Mouse (Mus musculus): ENCODE results near the gene Zbtb16. TPM values are rescaled to one million over a fixed set of nuclear protein-coding genes. Genes with fewer than 3 reads are reported as not detected.

Gene Zbtb16
- polyA plus RNA-seq, 1 experiment, result 1.2 TPM

DNA sequence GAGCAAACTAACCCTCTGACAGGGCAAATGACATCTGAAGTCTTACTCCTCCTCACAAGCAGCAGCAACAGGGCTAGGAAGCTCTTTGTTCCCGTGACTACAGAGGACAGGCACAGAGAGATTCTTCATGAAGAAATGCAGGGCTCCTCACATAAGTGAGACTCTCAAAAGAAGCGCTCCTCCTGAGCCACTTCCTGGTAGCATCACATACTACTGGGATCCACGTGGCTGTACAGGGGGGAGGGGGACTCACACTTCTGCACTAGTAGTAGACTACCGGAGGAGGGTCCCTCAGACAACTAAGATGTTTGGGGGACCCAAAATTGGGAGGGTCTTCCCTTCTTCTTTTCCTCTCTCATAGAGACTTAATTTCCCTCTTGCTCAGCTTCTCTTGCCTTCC, 139.7 kb downstream of the Zbtb16 start:
- no peak for DNase-seq (ENCODE audit: low read depth, low spot score)
- 81% methylated on average over 4 of the region's 4 CpGs for WGBS

DNA sequence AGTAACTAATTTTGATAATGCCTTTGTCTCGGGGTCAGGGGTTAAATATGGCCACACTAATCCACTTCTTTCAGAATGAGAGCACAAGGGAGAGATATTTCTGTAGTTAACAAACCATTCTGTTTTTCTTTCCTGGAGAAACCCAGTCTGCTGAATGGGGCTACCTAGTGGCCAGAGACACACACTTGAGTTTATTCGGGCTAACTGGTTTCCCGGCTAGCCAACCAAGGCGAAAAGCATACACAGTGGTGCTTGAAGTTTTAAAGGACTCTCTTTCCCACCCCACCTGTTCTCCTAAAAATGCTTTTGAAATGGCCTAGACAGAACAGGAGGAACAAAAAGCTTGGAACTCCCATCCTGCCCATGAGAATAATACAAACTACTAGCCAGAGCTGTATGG, 140.2 kb downstream of the Zbtb16 start:
- WGBS, result 94% methylated on average over 4 of the region's 4 CpGs
- no peak for DNase-seq (ENCODE audit: low read depth, low spot score)

DNA sequence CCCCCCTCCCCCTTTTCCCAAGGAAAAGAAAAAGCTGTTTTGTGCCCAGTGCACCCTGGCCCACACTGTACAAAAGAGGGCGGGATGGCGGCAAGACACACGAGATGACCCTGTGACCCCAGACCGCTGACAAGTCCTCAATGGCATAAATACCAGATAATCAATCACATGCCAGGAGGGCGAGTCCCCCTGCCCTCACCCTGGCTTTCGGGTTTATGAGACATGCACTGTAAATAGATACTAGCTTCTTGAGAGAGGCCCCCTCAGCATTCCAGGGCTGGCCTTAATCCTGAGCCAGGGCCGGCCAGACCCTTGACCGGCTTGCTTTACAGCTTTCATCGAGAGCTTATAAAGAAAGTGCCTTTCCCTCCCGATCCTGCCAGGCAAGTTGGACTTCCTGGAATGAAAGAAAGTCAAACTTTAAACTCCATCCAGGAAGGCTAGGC, 141.4 kb downstream of the Zbtb16 start:
- peak; percentile 70 for DNase-seq (ENCODE audit: low read depth, low spot score)
- 19% methylated on average over 10 of the region's 10 CpGs for whole genome bisulfite sequencing

DNA sequence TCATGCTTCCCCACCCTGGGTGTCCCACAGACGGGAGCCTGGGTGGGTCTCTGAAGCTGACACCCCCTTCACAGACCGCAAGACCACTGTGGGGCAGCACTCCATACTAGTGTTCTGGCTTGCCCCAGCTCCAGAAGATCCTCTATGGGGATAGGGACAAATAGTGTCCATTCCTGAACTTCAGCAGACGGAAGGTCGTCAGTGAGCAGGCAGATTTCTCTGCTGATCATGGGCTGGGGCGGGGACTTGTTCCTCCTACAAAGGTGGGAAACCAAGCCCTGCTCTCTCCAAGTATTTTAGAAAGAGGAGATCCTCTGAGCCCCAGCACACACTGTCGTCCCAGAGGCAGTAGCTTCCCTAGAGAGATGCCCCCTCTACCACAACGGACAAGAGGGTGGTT, 142.3 kb downstream of the Zbtb16 start:
- 88% methylated on average over 7 of the region's 7 CpGs for WGBS

DNA sequence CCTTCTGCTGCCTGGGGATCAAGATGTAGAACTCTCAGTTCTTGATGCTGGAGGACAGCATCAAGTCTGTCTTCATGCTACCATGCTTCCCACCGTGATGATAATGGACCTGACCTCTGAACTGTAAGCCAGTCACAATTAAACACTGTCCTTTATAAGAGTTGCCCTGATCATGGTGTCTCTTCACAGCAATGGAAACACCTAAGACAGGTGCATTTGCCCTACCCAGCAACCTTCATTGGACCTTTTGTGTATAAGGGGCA, 146.4 kb downstream of the Zbtb16 start:
- WGBS, result 64% methylated on average over 1 of the region's 1 CpGs
- DNase-seq (ENCODE audit: low read depth, low spot score), result no peak

More for the DNA sequence above, 142.3 kb downstream of the Zbtb16 start:
- DNase-seq (ENCODE audit: low read depth, low spot score), result no peak

DNA sequence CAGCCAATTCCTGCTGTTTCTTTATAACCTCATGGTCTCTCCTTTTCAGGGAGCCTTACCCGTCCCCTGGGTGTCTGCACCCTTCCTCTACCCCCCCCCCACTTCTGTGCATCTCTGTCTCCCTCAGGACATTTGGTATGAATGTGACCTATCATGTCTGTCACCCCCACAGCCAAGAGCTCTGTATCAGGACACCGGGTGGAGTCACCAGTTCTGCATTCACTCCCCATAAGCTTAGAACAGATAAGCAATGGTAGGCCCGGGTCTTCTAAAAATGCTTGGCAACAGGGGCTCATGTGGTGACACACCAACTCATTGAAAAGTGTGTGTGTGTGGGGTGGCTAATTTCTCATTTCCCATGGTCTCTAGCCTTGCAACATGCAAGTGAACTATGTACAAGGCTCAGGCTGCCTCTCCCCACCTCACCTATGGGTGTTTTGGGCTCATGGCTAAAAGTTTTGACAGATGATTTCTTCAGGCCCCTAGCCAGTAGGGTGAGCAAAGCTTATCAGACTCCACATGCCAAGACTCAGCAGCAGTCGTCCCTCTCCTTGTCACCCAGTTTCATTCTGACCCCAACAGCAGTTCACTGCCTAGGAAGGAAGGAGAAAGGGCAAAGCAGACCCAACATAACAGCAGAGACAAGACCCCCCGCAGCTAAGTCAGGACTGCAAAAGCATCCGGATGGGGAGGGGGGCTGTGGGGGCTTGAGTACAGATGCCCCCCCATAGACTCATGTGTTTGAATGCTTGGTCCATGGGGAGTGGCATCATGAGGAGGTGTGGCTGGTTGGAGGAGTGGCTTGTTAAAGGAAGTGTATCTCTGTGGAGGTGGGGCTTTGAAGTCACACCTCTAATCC, 146.9 kb downstream of the Zbtb16 start:
- WGBS, result 77% methylated on average over 6 of the region's 6 CpGs
- DNase-seq (ENCODE audit: low read depth, low spot score), result no peak

DNA sequence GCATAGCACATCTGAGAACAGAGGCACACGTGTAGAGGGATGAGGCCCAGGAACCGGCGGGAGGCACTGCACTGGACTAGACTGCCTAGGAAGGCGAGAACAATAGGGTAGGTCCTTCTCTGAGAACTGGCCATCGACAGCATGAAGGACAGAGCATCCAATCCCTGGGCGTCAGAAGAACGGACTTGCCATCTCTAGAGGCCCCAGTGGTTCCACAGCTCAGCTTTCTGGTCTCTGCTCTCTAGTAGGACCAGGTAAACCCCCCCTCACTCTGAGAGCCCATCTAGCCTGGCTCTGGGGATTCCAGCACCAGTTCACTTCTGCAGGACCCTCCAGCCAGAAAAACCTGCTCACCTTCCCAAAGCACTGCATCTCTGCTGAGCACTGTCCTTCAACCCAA, 148.1 kb downstream of the Zbtb16 start:
- WGBS, result 73% methylated on average over 7 of the region's 7 CpGs
- no peak for DNase-seq (ENCODE audit: low read depth, low spot score)

DNA sequence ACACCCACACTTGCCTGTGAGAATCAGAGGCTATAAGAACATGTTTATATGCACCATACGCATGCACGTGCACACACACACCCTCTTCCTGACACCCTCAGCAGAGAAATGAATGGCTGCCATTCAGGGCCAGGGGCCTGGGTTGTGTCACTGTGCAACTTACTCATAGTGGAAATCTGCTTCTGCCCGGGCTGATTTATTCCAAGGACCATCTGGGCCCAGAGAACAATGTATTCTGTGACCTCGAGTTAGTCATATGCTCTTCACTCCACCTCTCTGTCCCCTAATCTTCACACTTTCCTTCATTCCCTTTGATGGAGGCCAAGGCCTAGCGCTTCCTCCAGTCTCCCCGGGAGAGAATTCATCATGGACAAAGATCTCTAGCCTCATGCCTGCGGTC, 150.3 kb downstream of the Zbtb16 start:
- 81% methylated on average over 7 of the region's 7 CpGs for WGBS
- no peak for DNase-seq (ENCODE audit: low read depth, low spot score)

DNA sequence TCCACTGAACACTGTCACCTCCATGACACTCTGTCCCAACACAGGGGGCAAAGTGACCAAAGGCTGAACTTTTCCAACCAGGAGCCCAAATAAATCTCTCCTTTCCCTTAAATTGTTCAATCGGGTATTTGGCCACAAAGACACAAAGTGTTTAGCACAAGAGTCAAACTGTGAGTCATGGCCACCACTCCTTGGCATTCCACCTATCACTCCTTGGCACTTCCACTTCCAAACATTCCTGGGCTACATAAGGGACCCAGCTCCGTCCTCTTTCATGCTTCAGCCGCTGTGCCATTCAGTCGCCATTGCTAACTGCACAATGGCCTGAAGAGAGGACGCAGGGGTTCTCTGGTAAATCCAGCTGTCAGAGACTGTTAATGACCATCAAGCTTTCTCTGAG, 151.9 kb downstream of the Zbtb16 start:
- WGBS, result 94% methylated on average over 5 of the region's 5 CpGs
- DNase-seq (ENCODE audit: low read depth, low spot score), result no peak

DNA sequence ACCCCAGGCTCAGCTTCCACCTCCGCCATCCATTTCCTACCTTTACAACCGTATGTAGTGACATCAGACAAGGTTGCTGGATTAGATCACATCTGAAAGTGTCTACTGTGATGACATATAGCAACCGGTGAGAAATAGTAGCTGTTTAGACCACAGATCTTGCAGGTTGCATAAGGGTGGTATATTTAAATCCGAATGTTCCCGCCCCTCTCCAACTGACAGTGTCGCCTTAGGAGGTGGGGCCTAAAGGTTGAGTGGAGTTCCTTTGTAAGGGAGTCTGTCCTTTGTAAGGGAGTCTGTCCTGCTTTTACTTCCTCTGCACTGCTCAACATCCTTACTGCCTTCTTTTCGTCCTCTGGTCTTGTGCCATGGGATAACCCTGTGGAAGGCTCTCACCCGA, 154.8 kb downstream of the Zbtb16 start:
- WGBS, result 89% methylated on average over 8 of the region's 8 CpGs
- DNase-seq (ENCODE audit: low read depth, low spot score), result no peak

DNA sequence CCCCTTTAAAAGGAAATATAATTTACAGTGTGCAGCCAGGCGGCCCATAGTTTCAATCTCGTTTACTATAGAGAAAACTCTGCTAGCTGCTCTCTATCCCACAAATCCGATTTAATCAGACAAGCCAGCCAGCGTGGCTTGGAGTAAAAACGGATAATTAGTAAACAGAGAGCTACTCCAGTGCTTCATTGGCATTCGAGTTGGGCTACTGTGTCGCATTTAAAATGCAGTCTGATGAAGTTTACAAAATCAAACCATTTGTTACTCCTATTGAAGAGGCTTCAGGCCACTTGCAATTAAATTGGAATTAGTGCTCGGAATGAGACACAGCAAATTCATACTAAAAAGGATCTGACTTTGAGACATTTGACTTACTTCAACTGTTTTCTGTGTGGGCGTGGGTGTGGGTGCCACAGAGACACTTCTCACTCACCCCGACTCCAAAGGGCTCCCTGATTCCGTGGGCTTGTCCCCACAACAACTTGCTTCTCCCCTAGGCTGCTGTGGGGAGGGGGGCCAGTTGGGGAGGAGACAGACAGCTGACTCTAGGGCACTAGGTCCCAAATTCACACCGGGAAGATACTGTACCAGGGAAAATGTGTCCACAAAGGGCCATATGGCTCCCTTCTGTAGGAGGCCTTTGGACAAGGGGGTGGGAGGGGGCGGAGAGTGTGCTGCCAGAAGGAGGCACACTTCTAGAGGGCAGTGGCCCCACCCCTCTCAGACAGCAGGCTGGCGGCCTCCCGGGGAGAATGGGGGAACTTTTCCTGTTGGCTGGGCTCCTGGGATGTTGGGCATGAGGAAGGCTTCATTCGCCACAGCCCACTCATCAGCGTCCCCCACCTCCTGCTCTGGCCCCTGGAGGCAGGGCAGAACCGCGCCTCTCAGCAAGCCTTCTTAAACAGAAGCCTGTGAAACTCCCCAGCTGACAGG, 157.3 kb downstream of the Zbtb16 start:
- WGBS, result 41% methylated on average over 19 of the region's 19 CpGs
- DNase-seq (ENCODE audit: low read depth, low spot score), result no peak

DNA sequence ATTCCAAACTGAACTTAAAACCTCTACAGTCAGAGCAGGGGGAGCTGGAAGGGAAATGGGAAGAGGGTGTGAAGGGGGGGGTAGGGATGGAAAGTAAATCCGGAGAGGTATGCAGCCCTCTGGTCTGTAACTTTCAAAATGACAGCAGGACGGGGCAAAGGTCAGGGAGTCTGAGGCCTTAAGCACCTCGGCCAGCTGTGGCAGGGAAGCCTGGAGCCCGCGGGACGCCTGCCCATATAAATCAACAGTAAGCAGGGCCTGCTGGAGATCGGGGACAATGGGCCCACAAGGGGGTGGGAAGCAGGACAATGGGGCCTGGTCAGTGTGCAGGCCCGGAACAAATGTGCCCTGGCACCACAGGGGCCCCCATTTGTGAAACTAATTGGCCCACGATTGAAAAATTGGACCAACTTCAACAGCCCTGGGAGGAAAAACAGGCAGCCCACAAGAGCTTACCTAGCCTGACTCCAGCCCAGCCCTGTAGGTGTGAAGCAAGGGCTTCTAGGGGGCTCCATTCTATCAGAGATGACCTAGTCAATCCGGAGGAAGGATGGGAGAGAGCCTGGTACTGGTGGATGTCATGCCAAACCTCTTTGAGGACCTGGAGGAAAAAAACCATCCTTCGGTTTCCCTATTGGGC, 160.8 kb downstream of the Zbtb16 start:
- no peak for DNase-seq (ENCODE audit: low read depth, low spot score)
- WGBS, result 33% methylated on average over 11 of the region's 11 CpGs

DNA sequence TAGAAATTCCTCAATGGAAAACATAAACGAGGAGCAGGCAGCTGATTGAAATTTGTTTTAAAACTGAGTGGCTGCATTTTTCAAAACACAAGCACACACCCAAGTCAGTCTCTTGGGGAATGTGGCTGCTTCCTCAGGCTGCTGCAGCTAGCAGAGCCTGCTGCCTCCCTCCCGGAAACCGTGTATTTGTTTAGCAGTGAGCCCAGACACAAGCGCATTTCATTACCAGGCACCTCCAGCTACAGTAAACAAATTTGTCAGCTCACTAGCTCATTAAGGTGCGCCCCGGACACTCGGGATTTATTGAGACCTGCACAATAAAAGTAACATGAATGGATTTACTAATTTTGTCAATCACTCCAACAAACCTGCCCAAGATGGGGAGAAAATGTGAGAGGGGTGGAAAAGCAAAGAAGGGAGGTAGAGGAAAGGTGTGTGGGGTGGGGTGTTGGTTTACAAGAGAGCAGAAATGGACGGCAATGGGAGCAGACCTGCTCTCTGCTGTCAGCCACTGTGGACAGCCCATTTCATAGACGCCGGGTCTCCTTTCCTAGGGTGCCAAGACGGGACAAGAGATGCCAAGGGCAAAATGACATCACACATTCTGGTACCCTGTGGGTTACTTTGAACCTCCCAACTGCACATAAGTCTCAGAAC, 161.5 kb downstream of the Zbtb16 start:
- WGBS, result 19% methylated on average over 11 of the region's 11 CpGs

DNA sequence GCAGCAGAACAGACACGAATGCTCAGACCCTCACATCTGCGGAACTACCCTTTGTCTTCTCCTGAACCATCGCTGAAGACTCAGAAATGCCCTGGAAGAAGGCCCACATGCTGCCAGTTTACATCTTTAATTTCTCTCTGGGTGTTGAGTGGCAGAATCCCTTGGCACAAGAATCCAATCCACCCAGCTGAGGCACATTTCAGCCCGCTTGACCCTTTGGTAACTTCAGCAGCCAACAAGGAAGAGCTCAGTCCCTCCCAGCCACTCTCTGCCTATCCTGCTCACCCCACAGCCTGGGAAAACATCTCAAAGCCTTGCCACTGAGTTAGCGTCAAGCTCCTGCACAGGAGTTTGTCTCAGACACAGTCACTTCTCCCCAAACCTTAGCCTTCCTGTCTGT, 162.2 kb downstream of the Zbtb16 start:
- 69% methylated on average over 5 of the region's 5 CpGs for WGBS
- no peak for DNase-seq (ENCODE audit: low read depth, low spot score)

More for the DNA sequence above, 161.5 kb downstream of the Zbtb16 start:
- DNase-seq (ENCODE audit: low read depth, low spot score), result no peak

DNA sequence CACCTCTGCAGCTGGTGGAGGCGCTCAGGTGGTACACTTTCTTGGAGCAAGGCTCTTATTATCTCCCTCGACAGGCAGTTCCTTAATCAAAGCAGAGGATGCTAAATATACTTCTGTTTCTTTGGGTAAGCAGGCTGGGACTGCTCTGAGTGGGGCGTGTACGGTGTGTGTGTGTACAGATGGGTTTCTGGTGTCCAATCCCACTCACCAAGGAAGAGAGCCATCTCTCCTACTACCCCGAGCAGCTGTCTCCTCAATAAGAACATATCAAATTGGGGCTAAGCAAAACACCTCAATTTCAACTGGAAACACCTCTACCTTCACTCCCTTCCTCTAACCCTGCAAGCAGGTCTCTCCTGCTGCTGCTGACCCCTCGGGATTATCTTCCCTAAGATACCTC, 162.8 kb downstream of the Zbtb16 start:
- WGBS, result 86% methylated on average over 6 of the region's 6 CpGs
- DNase-seq (ENCODE audit: low read depth, low spot score), result no peak

DNA sequence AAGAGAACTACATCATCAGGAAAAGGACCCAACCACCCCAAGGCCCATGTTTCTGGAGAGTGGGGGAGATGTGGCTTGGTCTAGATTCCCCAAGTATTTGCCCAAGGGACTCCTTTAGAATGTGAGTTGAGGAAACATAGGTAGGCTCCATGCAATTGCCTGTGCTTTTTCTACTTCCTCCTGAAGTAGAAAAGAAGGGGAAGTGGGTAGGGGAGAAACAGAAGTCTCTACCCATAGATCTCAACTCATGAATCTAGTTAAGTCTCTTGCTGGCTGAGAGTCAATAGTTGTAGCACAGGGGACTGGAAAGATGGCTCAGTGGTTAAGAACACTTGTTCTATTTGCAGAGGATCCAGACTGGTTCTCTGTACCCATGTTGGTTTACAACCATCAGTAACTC, 164.2 kb downstream of the Zbtb16 start:
- no peak for DNase-seq (ENCODE audit: low read depth, low spot score)

DNA sequence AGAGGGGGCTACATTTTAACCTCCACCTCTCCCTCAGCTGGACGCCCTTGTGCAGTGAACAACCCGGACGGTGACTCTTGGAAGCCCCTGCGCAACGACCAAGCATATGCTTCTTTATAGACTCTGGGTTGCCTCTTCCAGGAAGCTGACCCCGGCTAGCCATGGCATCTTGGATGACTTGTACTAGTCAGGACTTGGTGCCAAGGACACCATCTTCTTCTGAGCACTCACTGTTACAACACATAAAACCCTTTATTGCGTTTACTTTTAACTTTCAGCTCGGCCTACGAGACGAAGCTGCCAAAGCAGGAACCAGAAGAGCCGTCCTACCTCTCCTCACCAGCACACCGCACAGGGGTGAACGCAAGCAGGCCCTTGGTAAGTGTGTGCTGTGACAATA, 165.9 kb downstream of the Zbtb16 start:
- no peak for DNase-seq (ENCODE audit: low read depth, low spot score)
- WGBS, result 42% methylated on average over 13 of the region's 13 CpGs

DNA sequence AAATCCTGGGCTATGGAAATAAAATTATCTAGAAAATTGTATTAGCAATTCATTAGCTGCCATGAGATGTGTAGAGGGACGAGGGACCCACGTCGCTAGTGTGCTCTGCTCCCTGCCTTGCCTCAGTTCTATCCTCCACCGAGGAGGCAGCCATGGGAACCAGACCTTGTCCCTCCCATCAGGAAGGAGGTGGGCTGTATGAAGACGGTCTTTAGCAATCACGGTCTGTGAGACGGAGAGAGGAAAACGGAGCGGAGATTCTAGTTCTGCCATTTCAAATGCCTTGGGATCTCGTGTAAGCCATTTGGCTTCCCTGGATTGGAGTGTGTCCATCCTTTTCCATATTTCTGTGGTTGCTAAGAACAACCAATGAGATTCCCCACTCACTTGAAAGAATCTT, 166.3 kb downstream of the Zbtb16 start:
- DNase-seq (ENCODE audit: low read depth, low spot score), result no peak
- 75% methylated on average over 10 of the region's 10 CpGs for WGBS

DNA sequence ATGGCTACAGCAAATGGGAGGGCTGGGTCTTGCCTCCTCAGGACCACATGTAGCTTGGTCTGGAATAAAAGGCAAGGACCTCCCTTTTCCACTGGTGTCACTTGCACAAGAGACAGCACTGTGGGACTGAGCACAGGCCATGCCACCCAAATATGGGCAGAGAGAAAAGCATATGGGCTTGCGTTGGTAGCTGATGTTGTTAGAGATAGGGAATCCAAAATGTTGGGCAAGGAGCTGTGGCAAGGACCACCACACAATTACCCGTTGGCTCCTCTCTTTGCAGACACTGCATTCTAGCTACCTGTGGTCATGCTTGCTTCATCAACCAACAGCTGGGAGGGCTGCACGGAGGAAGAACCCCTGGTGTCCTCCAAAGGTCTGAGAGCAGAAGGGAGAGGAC, 169.3 kb downstream of the Zbtb16 start:
- no peak for DNase-seq (ENCODE audit: low read depth, low spot score)
- WGBS, result 92% methylated on average over 3 of the region's 3 CpGs

DNA sequence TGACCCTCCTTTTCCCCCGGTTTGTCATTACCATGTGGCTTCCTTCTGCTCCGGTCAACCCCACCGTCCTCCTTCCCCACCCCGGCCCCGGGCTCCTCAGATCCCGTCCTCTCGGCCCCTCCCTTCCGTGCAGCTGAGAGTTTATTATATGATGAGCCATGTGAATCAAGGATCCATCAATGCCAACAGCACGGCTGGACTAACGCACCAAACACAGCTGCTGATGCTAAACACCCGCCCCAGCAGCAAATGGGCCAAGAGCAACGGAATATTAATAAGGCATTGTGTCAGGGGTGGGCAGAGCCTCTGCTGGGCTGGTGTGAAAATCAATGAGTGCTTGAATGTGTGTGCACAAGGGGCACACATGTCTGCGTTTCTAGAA, 173.0 kb downstream of the Zbtb16 start:
- 22% methylated on average over 13 of the region's 13 CpGs for WGBS
- DNase-seq (ENCODE audit: low read depth, low spot score), result no peak
